Comparison of ENCODE assay signal across 8 mouse cellular contexts in genomic region chr9:57817220-57817667, GRCm38 (mm10). TPM values are rescaled to one million over a fixed set of nuclear protein-coding genes. Genes with fewer than 3 reads are reported as not detected.
DNase-seq lines count a peak whose midpoint lies in the region; ATAC-seq and TF ChIP-seq lines count a peak whose summit lies in the region.

No protein-coding gene starts in this region.

- peak overlapping the region; percentile 27; the same call in 1 of the 2 replicates for H3K4me2 ChIP-seq in hindbrain, embryonic 12.5 days (replicated peaks)
- H3K4me2 ChIP-seq in lung, embryonic 14.5 days = peak overlapping the region; percentile 40; the same call in 1 of the 2 replicates
- peak overlapping the region; percentile 28; the same call in 1 of the 2 replicates for H3K4me2 ChIP-seq in stomach, postnatal 0 days (replicated peaks; ENCODE audit: low read depth)

- no peak overlapping the region for H3K4me3 ChIP-seq in hindbrain, embryonic 12.5 days
- no peak overlapping the region for H3K4me3 ChIP-seq in lung, embryonic 14.5 days (ENCODE audit: low read depth, low read length)
- H3K4me3 ChIP-seq in stomach, postnatal 0 days (ENCODE audit: low read depth, low read length) = no peak overlapping the region

- TF ChIP-seq EP300 in stomach, postnatal 0 days (optimal IDR thresholded peaks at IDR 0.05) = no peak

- H3K36me3 ChIP-seq in hindbrain, embryonic 12.5 days = no peaks in the 10 kb centered on the region
- H3K36me3 ChIP-seq in lung, embryonic 14.5 days (ENCODE audit: insufficient read depth) = no peaks in the 10 kb centered on the region
- no peaks in the 10 kb centered on the region for H3K36me3 ChIP-seq in stomach, postnatal 0 days (ENCODE audit: control insufficient read depth, insufficient read depth, low read length)

- 9% methylated on average over 6 of the region's 6 CpGs for WGBS in hindbrain, embryonic 12.5 days
- 6% methylated on average over 6 of the region's 6 CpGs for WGBS in lung, embryonic 14.5 days
- 10% methylated on average over 6 of the region's 6 CpGs for WGBS in stomach, postnatal 0 days

- H3K9me3 ChIP-seq in hindbrain, embryonic 12.5 days (replicated peaks) = no peaks in the 10 kb centered on the region
- H3K9me3 ChIP-seq in lung, embryonic 14.5 days (ENCODE audit: low read depth, low read length) = no peaks in the 10 kb centered on the region
- no peaks in the 10 kb centered on the region for H3K9me3 ChIP-seq in stomach, postnatal 0 days (ENCODE audit: control insufficient read depth, low read length)

- H3K27ac ChIP-seq in hindbrain, embryonic 12.5 days = peak overlapping the region; percentile 70
- H3K27ac ChIP-seq in lung, embryonic 14.5 days (ENCODE audit: low read depth) = peak overlapping the region; percentile 73; the same call in 1 of the 2 replicates
- no peak overlapping the region for H3K27ac ChIP-seq in stomach, postnatal 0 days (replicated peaks)

- ATAC-seq in hindbrain, embryonic 12.5 days (ENCODE audit: low FRiP score) = no peak
- ATAC-seq in lung, embryonic 14.5 days (ENCODE audit: insufficient read depth) = peak; percentile 63; the same call in 1 of the 2 replicates
- peak; percentile 69 for ATAC-seq in stomach, postnatal 0 days (ENCODE audit: low FRiP score, low TSS enrichment)

- TF ChIP-seq CTCF in lung, embryonic 14.5 days (IDR thresholded peaks at IDR 0.05; ENCODE audit: low read depth) = no peak
- no peak for TF ChIP-seq CTCF in stomach, postnatal 0 days (IDR thresholded peaks at IDR 0.05; ENCODE audit: low read depth)

- no peak overlapping the region for H3K9ac ChIP-seq in hindbrain, embryonic 12.5 days
- no peak overlapping the region for H3K9ac ChIP-seq in lung, embryonic 14.5 days
- H3K9ac ChIP-seq in stomach, postnatal 0 days (ENCODE audit: low read length) = no peak overlapping the region

- DNase-seq in heart, adult 18-20 months = peak; percentile 62 to 75
- DNase-seq in heart, adult 8-10 months (ENCODE audit: low spot score) = no peak
- peak; percentile 68 for DNase-seq in lung, embryonic 14.5 days
- DNase-seq in stomach, postnatal 0 days (ENCODE audit: low spot score) = peak; percentile 55
- DNase-seq in left cerebral cortex, adult 8-10 months (ENCODE audit: low spot score in 2 of 2) = no peak
- DNase-seq in spleen, postnatal 36 days (ENCODE audit: low spot score in 2 of 2) = no peak
- no peak for DNase-seq in layer of hippocampus, adult 9-11 months

- no peaks in the 10 kb centered on the region for H3K27me3 ChIP-seq in hindbrain, embryonic 12.5 days
- no peaks in the 10 kb centered on the region for H3K27me3 ChIP-seq in lung, embryonic 14.5 days (ENCODE audit: insufficient read depth, low read length)
- H3K27me3 ChIP-seq in stomach, postnatal 0 days (ENCODE audit: control insufficient read depth, insufficient read depth, low read length) = no peaks in the 10 kb centered on the region

- H3K4me1 ChIP-seq in hindbrain, embryonic 12.5 days = peaks cover 64% of the 10 kb centered on the region
- peaks cover 15% of the 10 kb centered on the region for H3K4me1 ChIP-seq in lung, embryonic 14.5 days (ENCODE audit: insufficient read depth)
- H3K4me1 ChIP-seq in stomach, postnatal 0 days (replicated peaks; ENCODE audit: control insufficient read depth, insufficient read depth) = peaks cover 10% of the 10 kb centered on the region; the same call in 1 of the 2 replicates

RNA-seq across cellular contexts. Expression of gene Arid3b, which starts 19.3 kb away (rescaled TPM):
- 1 to 10 TPM; 3.7 to 4.9 TPM for total RNA-seq in heart, adult 18-20 months (2021)
- total RNA-seq in heart, adult 8-10 months (2022) = 1 to 10 TPM; 2.9 to 5.4 (median 3.4) TPM
- 19.0 and 22.9 TPM in 2 replicates for polyA plus RNA-seq in hindbrain, embryonic 12.5 days (2016; fragmentation: Nextera tagmentation; extraction: Ambion mirVana)
- 4.7 and 4.9 TPM in 2 replicates for polyA plus RNA-seq in lung, embryonic 14.5 days (2014; fragmentation: Nextera tagmentation; extraction: Ambion mirVana)
- polyA plus RNA-seq in stomach, postnatal 0 days (2015; fragmentation: Nextera tagmentation; extraction: Ambion mirVana) = 2.3 and 3.0 TPM in 2 replicates
- 10 to 100 TPM; 10.9 to 15.0 (median 13.4) TPM for total RNA-seq in left cerebral cortex, adult 8-10 months (2022)

RNA-seq across cellular contexts. Expression of gene Clk3, which starts 51.6 kb away (rescaled TPM):
- total RNA-seq in heart, adult 18-20 months (2021) = 10 to 100 TPM; 21.3 to 29.0 TPM
- 10 to 100 TPM; 23.8 to 36.5 (median 29.3) TPM for total RNA-seq in heart, adult 8-10 months (2022)
- polyA plus RNA-seq in hindbrain, embryonic 12.5 days (2016; fragmentation: Nextera tagmentation; extraction: Ambion mirVana) = 81.8 and 82.5 TPM in 2 replicates
- polyA plus RNA-seq in lung, embryonic 14.5 days (2014; fragmentation: Nextera tagmentation; extraction: Ambion mirVana) = 58.1 and 72.7 TPM in 2 replicates
- 29.4 and 38.0 TPM in 2 replicates for polyA plus RNA-seq in stomach, postnatal 0 days (2015; fragmentation: Nextera tagmentation; extraction: Ambion mirVana)
- 10 to 100 TPM; 75.6 to 87.1 (median 78.7) TPM for total RNA-seq in left cerebral cortex, adult 8-10 months (2022)

Comparison
In these comparisons a context has a peak if more than half of its experiments do, and no peak if none do; other contexts are left out.
1. DNase-seq: peak in heart, adult 18-20 months (2 of 2), lung, embryonic 14.5 days (single experiment) and stomach, postnatal 0 days (single experiment); none in heart, adult 8-10 months (single experiment), left cerebral cortex, adult 8-10 months (0 of 2), spleen, postnatal 36 days (0 of 2) and layer of hippocampus, adult 9-11 months (single experiment).
2. Peak in every context shown above with its lines, with median percentiles within 50 percentile points of each other: H3K4me2 ChIP-seq.